Mouse (Mus musculus): Measurements from ENCODE around the gene Supt5. TPM values are rescaled to one million over a fixed set of nuclear protein-coding genes. Genes with fewer than 3 reads are reported as not detected.

Gene Supt5
- total RNA-seq, 2 experiments from 2014 or later, result 114 to 122 TPM

DNA sequence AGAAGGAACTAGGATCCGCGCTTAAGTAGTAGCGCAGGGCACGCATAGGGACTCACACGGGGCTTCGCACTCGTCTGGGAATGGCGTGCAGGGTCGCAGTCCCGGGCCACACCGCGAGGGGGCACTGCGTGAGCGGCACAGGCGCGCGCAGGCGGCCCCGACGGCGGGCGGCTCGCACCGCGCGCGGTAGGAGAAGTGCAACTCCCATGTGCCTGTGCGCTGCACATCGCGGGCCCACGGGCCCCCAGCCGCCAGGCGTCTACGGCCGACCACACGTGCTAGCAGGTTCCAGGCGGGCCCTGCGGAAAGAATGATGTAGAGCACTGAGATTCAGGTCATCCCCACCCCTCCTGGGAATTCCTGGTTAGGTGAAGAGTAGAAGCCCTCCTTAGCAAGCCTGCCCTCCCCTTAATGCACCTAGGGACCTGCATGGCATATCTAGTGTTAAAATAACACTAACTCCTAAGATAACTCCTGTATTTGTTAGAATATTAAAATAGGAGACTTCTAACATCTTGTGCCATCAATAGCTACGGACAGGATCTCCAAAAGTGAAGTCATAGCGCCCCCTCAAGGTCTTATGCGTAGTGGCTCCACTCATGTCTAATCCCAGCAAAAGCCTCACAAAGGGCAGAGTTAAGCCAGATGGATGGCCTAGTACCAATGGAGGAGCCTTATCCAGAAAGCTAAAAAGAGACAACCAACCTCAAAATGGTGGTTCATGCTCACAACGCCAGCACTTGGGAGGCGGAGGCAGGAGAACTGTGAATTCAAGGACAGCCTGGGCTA is 39.5 kb downstream of the Supt5 start:
- DNase-seq, result no peak

GRCm38 (mm10) chr7:28294481-28294880 is 44.1 kb downstream of the Supt5 start:
- peak; percentile 64 to 74 for DNase-seq

DNA sequence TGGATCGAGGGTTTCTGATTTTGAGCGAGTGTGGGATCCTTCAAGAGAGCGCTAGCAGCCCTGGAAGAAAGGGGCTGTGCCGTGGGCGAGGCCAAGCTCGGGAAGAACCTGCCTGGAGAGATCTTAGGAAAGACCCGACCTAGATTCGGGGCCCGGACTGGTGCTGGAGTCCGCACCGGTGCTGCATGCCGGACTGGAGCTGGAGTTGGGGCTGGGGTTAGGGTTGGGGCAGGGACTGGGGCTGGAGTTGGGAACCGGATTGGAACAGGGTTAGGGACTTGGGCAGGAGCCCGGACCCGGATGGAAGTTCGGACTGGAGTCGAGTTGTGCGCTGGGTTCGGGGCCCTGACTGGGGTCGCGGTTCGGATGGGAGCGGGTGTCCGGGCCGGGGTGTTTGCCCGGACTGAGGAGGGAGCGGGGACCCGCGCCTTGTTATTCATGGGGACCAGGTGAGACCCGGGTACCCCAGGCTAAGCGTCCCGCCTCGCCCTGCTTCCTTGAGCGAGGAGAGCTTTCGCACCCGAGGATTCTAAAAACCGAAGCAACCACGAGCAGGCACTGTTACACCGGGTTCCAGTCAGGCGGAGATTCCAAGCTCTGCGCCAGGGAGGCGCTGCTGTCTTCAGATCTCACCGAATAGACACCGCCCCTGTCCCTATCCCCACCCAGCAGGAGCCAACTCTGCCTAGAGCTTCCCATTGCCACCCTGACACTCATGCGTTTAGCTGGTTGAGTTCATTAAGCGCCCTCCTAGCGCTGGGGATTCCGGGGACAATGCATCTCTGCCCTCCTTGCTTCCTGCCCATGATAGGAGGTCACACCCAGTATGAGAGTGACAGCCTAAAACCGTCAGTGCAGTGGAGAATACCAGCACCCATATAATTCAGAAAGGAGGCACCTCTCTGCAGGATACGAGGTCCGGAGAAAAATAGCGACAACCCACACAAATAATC is 47.6 kb downstream of the Supt5 start, which contains the start of gene Selenov:
TSS of gene Selenov (minus strand) at position 549 of the 953 bp plus-strand sequence.
- no peak for DNase-seq

- no peak for DNase-seq
These were observed 48.4 kb downstream of the Supt5 start for GRCm38 (mm10) chr7:28290165-28290564.

DNA sequence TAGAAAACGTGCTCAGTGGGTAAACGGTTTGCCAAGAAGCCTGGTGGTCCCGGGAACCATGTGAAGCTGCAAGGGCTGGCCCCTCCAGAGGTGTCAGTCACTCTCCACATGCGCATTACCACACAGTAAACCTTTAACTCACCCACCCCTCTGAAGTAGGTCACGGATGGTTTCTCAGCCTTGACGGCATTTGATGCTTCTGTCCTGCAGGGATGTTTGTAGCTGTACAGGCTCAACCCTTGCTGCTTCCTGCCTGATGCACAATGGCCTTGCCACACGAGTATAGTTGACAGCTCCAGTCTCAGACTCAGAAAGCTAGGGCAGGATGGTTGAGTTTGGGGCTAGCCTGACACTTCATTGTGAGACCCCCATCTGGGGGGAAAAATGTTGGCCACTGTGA is 57.9 kb downstream of the Supt5 start:
- DNase-seq, result no peak

DNA sequence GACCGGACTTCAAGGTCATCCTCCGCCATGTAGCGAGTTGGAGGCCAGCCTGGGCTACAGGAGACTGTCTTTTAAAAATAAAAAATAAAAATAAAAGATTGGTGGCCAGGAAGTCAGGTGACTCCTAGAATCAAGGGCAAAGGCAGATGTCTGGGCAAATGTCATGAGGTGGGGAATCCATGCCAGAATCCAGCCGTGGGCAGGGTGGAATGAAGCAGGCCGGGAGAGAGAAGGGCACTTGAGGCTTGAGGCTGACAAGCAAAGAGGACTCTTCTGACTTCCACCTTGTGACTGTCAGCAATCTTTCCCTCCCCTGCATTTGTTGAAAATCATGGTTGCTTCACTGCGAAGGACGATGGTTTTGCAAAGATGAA is 60.3 kb downstream of the Supt5 start:
- DNase-seq, result no peak

DNA sequence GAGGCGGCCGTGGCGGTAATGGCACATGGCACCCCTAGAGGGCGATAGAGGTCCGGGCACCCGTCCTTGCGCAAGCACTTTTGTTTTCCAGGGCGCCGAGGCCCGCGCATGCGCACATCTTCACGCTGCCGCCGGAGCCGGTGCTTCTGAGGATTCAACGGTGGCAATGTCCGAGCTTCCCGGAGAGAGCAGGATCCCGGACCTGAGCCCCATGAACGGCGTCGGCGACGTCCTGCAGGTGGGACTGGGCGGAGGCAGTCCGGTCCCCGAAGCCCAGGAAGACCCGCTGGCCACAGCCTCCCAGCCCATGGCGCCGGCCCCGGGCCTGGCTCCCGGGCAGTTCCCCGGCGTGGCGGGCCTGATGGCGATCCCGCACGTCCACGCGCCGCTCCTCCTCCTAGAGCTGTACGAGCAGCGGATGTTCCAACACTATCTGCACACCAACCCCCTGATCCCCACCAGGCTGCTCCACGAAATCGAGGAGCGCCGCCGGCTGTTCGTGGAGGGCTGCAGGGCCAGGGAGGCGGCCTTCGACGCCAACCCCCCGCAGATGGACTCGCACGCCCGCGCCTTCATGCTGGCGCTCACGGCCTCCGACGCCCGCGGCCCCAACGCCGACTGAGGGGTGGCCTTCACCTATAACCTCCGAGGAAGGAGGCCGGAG is 60.8 kb downstream of the Supt5 start, which contains the start of gene Eid2b:
TSS of gene Eid2b (plus strand) at position 125 of the 664 bp plus-strand sequence.
- peak; percentile 95 for DNase-seq

GRCm38 (mm10) chr7:28277237-28277614 is 61.3 kb downstream of the Supt5 start:
- DNase-seq, result no peak

DNA sequence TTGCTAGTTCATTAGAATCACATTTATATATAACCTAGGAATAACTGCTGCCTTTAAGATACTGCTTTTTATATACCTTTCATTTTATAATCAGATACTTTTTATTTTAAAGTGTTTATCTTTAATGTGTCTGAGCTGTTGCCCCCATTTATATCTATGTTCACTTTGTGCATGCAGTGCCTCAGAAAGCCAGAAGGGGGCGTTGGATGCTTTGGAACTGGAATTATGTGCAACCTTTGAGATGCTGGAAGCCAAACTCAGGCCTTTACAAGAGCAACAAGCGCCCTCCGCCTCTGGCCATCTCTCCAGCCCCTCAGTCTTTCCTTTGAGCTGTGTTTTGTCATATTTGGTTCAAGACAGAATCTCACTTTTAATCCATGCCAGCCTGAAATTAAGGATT is 66.8 kb downstream of the Supt5 start:
- no peak for DNase-seq

- DNase-seq, result no peak
These were observed 69.2 kb downstream of the Supt5 start for GRCm38 (mm10) chr7:28269355-28269754.

- DNase-seq, result no peak
These were observed 70.0 kb downstream of the Supt5 start for GRCm38 (mm10) chr7:28268576-28268975.

DNA sequence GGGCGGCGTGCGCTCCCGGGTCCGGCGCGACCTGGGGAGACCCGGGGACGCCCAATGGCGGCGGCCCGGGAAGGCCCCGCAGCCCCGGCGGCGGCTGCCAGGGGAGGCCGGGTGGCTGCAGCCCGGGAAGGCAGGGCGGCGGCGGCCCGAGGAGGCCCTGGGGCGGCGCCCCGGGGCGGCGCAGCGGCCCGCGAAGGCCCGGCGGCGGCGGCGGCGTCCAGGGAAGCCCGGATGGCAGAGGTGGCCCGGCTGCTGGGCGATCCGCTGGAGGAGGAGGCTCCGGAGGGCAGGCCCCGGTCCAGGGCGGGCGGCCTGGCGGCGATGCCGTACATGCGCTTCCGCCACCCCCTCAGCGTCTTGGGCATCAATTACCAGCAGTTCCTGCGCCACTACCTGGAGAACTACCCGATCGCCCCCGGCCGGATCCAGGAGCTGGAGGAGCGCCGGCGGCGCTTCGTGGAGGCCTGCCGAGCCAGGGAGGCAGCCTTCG is 70.5 kb downstream of the Supt5 start:
- DNase-seq, result peak; percentile 51 to 56

DNA sequence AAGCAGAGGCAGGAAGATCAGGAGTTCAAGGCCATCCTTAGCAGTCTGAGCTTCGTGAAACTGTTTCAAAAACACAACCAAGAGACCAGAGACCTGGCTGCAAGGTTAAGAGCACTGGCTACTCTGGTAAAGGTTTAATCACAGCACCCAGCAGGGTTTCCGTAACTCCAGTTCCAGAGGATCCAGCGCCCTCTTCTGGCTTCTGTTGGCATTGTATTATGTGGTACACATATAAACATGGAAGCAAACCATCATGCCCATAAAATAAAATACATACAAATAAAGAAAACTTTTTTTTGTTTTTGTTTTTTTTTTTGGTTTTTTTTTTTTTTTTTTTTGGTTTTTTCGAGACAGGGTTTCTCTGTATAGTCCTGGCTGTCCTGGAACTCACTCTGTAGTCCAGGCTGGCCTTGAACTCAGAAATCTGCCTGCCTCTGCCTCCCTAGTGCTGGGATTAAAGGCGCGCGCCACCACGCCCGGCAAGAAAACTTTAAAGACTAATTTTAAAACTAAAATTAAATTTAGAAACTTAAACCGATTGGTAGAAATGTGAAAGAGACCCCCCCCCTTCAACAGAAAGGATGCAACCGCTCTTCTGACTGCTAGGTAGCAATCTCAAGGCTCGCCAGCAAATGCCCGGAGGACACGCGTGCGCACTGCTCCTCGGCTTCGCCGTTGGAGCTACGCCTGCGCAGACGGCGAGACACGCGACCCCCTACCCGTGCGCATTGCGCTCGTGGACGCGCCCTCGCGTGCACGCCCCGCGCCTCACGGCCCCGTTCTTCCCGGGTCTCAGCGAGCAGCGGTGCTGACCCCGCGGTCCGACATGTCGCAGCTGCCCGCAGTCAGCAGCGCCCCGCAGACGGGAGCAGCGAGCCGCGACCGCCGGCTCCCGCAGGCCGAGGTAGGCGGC is 71.2 kb downstream of the Supt5 start, which contains the start of gene Eid2:
TSS of gene Eid2 (plus strand) at position 753 of the 913 bp plus-strand sequence.
- peak; percentile 90 for DNase-seq

DNA sequence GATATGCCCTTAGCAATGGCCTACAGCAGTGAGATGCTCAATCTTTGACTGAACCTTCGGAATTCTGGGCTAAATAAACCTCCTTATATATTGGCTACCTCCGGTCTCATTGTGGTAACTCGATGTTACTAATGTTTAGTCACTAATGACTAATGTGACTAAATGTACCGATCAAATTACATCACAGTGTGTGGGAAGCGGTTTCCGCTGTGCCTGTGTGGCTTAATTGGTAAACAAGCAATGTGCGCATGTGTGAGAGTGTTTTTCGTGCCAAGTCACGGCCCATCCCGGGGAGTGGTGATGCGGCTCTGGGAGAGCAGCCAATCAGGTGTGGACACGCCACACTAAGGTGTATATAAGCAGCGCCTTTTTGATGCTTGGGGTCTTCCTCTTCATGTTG is 73.2 kb downstream of the Supt5 start:
- no peak for DNase-seq

Other genes with a start within 250 kb of the Supt5 start
- not detected for gene 9530053A07Rik, start 209.3 kb downstream of the Supt5 start, total RNA-seq (2021)
- 10 to 100 TPM; 48.3 to 55.8 TPM for gene Fbl, start 169.0 kb downstream of the Supt5 start, total RNA-seq (2021)
- 10 to 100 TPM; 45.7 to 52.4 TPM for gene Dyrk1b, start 159.3 kb downstream of the Supt5 start, total RNA-seq (2021)
- gene Eid2, start 70.9 kb downstream of the Supt5 start, total RNA-seq (2021), result 10 to 100 TPM; 52.9 to 60.9 TPM
- 10 to 100 TPM; 36.5 to 36.8 TPM for gene Eid2b, start 61.0 kb downstream of the Supt5 start, total RNA-seq (2021)
- gene Selenov, start 47.6 kb downstream of the Supt5 start, total RNA-seq (2021), result 1 to 10 TPM in 1 of 2 experiments, under 1 TPM in 1; 0.27 to 1.8 TPM
- gene Dll3, start 36.5 kb downstream of the Supt5 start, total RNA-seq (2021), result 1 to 10 TPM; 2.1 to 2.8 TPM
- gene Timm50, start 26.7 kb downstream of the Supt5 start, total RNA-seq (2021), result 10 to 100 TPM; 41.1 to 42.1 TPM
- 100 to 1,000 TPM; 454 to 471 TPM for gene Rps16, start 11.9 kb upstream of the Supt5 start, total RNA-seq (2021)
- gene Plekhg2, start 33.9 kb upstream of the Supt5 start, total RNA-seq (2021), result 1 to 10 TPM; 5.5 to 7.4 TPM
- gene Zfp36, start 41.5 kb upstream of the Supt5 start, total RNA-seq (2021), result 1 to 10 TPM; 3.1 to 3.9 TPM
- 10 to 100 TPM; 18.3 to 19.6 TPM for gene Med29, start 54.0 kb upstream of the Supt5 start, total RNA-seq (2021)
- gene Paf1, start 54.2 kb upstream of the Supt5 start, total RNA-seq (2021), result 10 to 100 TPM; 68.9 to 70.1 TPM
- 1 to 10 TPM; 1.2 to 2.0 TPM for gene Gmfg, start 98.7 kb upstream of the Supt5 start, total RNA-seq (2021)
- gene Lrfn1, start 113.2 kb upstream of the Supt5 start, total RNA-seq (2021), result 10 to 100 TPM; 64.3 to 72.3 TPM
- gene Ifnl2, start 171.7 kb upstream of the Supt5 start, total RNA-seq (2021), result not detected
- gene Ifnl3, start 184.1 kb upstream of the Supt5 start, total RNA-seq (2021), result not detected
- not detected for gene Sycn, start 202.1 kb upstream of the Supt5 start, total RNA-seq (2021)
- gene Nccrp1, start 208.5 kb upstream of the Supt5 start, total RNA-seq (2021), result under 1 TPM; 0.48 to 0.52 TPM

All from layer of hippocampus, postnatal 36 days (tissue).